Mouse (Mus musculus): ENCODE measurements around the gene A630023A22Rik. TPM values are rescaled to one million over a fixed set of nuclear protein-coding genes. Genes with fewer than 3 reads are reported as not detected.

A630023A22Rik gene
- polyA plus RNA-seq, 1 experiment: 14.3 TPM

Other genes starting within 250 kb of the A630023A22Rik start
- gene Gdf10, start 179.2 kb downstream of the A630023A22Rik start, polyA plus RNA-seq (2012; rRNA removed): 14.3 and 18.6 TPM in 2 replicates
- gene Gdf2, start 161.7 kb downstream of the A630023A22Rik start, polyA plus RNA-seq (2012; rRNA removed): not detected in 2 replicates
- gene Rbp3, start 148.8 kb downstream of the A630023A22Rik start, polyA plus RNA-seq (2012; rRNA removed): not detected in 2 replicates
- gene Zfp488, start 124.0 kb downstream of the A630023A22Rik start, polyA plus RNA-seq (2012; rRNA removed): 0.44 and 0.46 TPM in 2 replicates
- gene Gm30083, start 87.6 kb downstream of the A630023A22Rik start, polyA plus RNA-seq (2012; rRNA removed): 0.32 and 0.38 TPM in 2 replicates
- gene Gm5460, start 86.0 kb downstream of the A630023A22Rik start, polyA plus RNA-seq (2012; rRNA removed): 0.03 and 0.12 TPM in 2 replicates
- not detected in 2 replicates for gene Antxrl, start 50.0 kb downstream of the A630023A22Rik start, polyA plus RNA-seq (2012; rRNA removed)
- gene Anxa8, start 16.8 kb downstream of the A630023A22Rik start, polyA plus RNA-seq (2012; rRNA removed): 39.5 and 42.4 TPM in 2 replicates
- 25.1 and 34.7 TPM in 2 replicates for gene Npy4r, start 49.7 kb upstream of the A630023A22Rik start, polyA plus RNA-seq (2012; rRNA removed)
- gene Gprin2, start 98.9 kb upstream of the A630023A22Rik start, polyA plus RNA-seq (2012; rRNA removed): 0.30 and 0.72 TPM in 2 replicates
- gene Syt15, start 116.8 kb upstream of the A630023A22Rik start, polyA plus RNA-seq (2012; rRNA removed): 10.6 and 13.7 TPM in 2 replicates
- gene Shld2, start 207.7 kb upstream of the A630023A22Rik start, polyA plus RNA-seq (2012; rRNA removed): 3.9 and 5.0 TPM in 2 replicates
- gene Glud1, start 208.0 kb upstream of the A630023A22Rik start, polyA plus RNA-seq (2012; rRNA removed): 115 and 123 TPM in 2 replicates